Mouse (Mus musculus) central nervous system, embryonic 14 days (tissue): Measurements from ENCODE around the gene Krt79. TPM values are rescaled to one million over a fixed set of nuclear protein-coding genes. Genes with fewer than 3 reads are reported as not detected.

Experiments used
- polyA plus RNA-seq: library from polyadenylated mRNA; depleted of rRNA; stranded (reverse); fragments of >200 nt; gene quantifications from 2 replicates; pipeline ENCODE4 v1.2.3, GENCODE M21; 2012; rRNA removed

Gene Krt79
- polyA plus RNA-seq = 0.25 and 0.35 TPM in 2 replicates

GRCm38 (mm10) chr15:101940274-101940829 lies at the start of gene Krt79:
Krt79 (minus strand) TSS chr15:101940324.

GRCm38 (mm10) chr15:101954187-101954586 lies 14.1 kb upstream of the Krt79 start, which contains the start of gene Krt78:
Krt78 (minus strand) TSS chr15:101954287.

GRCm38 (mm10) chr15:101924635-101925034 lies 15.5 kb downstream of the Krt79 start, which contains the start of gene Krt4:
Krt4 (minus strand) TSS chr15:101924735.

GRCm38 (mm10) chr15:101892820-101893219 lies 47.3 kb downstream of the Krt79 start, which contains the start of gene Krt76:
Krt76 (minus strand) TSS chr15:101892920.

Other genes with a start within 250 kb of the Krt79 start
- 0.02 and 0.88 TPM in 2 replicates for gene Krt6a, start 246.0 kb downstream of the Krt79 start, polyA plus RNA-seq
- 5.6 and 59.9 TPM in 2 replicates for gene Krt5, start 227.4 kb downstream of the Krt79 start, polyA plus RNA-seq
- 0.04 and 0.24 TPM in 2 replicates for gene Krt71, start 197.2 kb downstream of the Krt79 start, polyA plus RNA-seq
- 0.15 TPM in 1 of 2 replicates, not detected in the other for gene Krt72, start 153.9 kb downstream of the Krt79 start, polyA plus RNA-seq
- gene Krt73, start 138.0 kb downstream of the Krt79 start, polyA plus RNA-seq = 0.76 and 0.79 TPM in 2 replicates
- not detected in 2 replicates for gene Krt2, start 122.2 kb downstream of the Krt79 start, polyA plus RNA-seq
- 8.5 and 15.9 TPM in 2 replicates for gene Krt1, start 89.5 kb downstream of the Krt79 start, polyA plus RNA-seq
- gene Krt77, start 70.6 kb downstream of the Krt79 start, polyA plus RNA-seq = 0.39 and 1.2 TPM in 2 replicates
- not detected in 2 replicates for gene Krt76, start 47.4 kb downstream of the Krt79 start, polyA plus RNA-seq
- 0.07 and 3.0 TPM in 2 replicates for gene Krt4, start 15.6 kb downstream of the Krt79 start, polyA plus RNA-seq
- 0.02 TPM in 1 of 2 replicates, not detected in the other for gene Krt78, start 14.0 kb upstream of the Krt79 start, polyA plus RNA-seq
- 2.3 and 7.2 TPM in 2 replicates for gene Krt8, start 64.2 kb upstream of the Krt79 start, polyA plus RNA-seq
- 2.3 and 5.3 TPM in 2 replicates for gene Krt18, start 87.9 kb upstream of the Krt79 start, polyA plus RNA-seq
- gene Eif4b, start 133.4 kb upstream of the Krt79 start, polyA plus RNA-seq = 183 TPM in 2 replicates
- 15.9 and 36.1 TPM in 2 replicates for gene Tns2, start 160.1 kb upstream of the Krt79 start, polyA plus RNA-seq
- 61.2 and 70.4 TPM in 2 replicates for gene Spryd3, start 195.9 kb upstream of the Krt79 start, polyA plus RNA-seq
- 0.98 and 2.7 TPM in 2 replicates for gene Igfbp6, start 204.0 kb upstream of the Krt79 start, polyA plus RNA-seq
- gene Soat2, start 210.2 kb upstream of the Krt79 start, polyA plus RNA-seq = 0.20 and 0.25 TPM in 2 replicates